Mouse (Mus musculus): ENCODE measurements around the gene Armc9.

GRCm38 (mm10) chr1:86151376-86151775, 3.2 kb upstream of the Armc9 start:
- no peak for TF ChIP-seq GATA1 (IDR thresholded peaks at IDR 0.05; ENCODE audit: low read length)
- TF ChIP-seq TAL1 (IDR thresholded peaks at IDR 0.05; ENCODE audit: low read length), result no peak
